Mouse (Mus musculus) kidney, embryonic 14.5 days (tissue): ENCODE measurements around the gene Taok1. TPM values are rescaled to one million over a fixed set of nuclear protein-coding genes. Genes with fewer than 3 reads are reported as not detected.
A peak's percentile ranks its signal among the peaks of the same experiment; 100 is the strongest.

ENCODE experiments used
- ATAC-seq: fragments of 200-750 bp; cut with Nextera tagmentation; 2 replicates; pipeline ENCODE4 v1.8.0; 2017; ENCODE audit warnings: moderate number of reproducible peaks, mild to moderate bottlenecking, moderate TSS enrichment, moderate library complexity; ENCODE audit not compliant: low FRiP score, low TSS enrichment
- H3K27ac ChIP-seq: fragments of 300-500 bp; sonication (generic); 2 replicates; pipeline ENCODE4 v1.5.1; 2014; ENCODE audit warnings: low read depth, mild to moderate bottlenecking, low read length, moderate library complexity, mixed read lengths
- H3K27me3 ChIP-seq: fragments of 300-500 bp; sonication (generic); 2 replicates; pipeline ENCODE4 v1.6.1; 2014; ENCODE audit warnings: mild to moderate bottlenecking, low read length; ENCODE audit not compliant: control insufficient read depth, insufficient read depth
- H3K36me3 ChIP-seq: fragments of 300-500 bp; sonication (generic); 2 replicates; pipeline ENCODE4 v1.6.1; 2014; ENCODE audit warnings: low read length, mixed read lengths; ENCODE audit not compliant: control insufficient read depth, insufficient read depth
- H3K4me1 ChIP-seq: fragments of 300-500 bp; sonication (generic); 2 replicates; pipeline ENCODE4 v1.6.1; 2014; ENCODE audit warnings: low read length, mixed read lengths; ENCODE audit not compliant: control insufficient read depth, insufficient read depth
- H3K4me2 ChIP-seq: fragments of 300-500 bp; sonication (generic); replicated peaks from 2 replicates; pipeline ENCODE4 v1.6.1; 2014; ENCODE audit warnings: low read depth, mild to moderate bottlenecking, low read length
- H3K4me3 ChIP-seq: fragments of 300-500 bp; sonication (generic); 2 replicates; pipeline ENCODE4 v1.5.1; 2014; ENCODE audit warnings: mild to moderate bottlenecking, low read length
- H3K9ac ChIP-seq: fragments of 300-500 bp; sonication (generic); 2 replicates; pipeline ENCODE4 v1.6.1; 2014; ENCODE audit warnings: low read depth, mild to moderate bottlenecking, low read length, moderate library complexity
- H3K9me3 ChIP-seq: fragments of 300-500 bp; sonication (generic); 2 replicates; pipeline ENCODE4 v1.6.1; 2016; ENCODE audit warnings: low read length; ENCODE audit not compliant: control insufficient read depth
- WGBS: fragments of 180-500 bp; shearing (Covaris S2); extraction: QIAGEN DNeasy Blood & Tissue Kit; methylation state at CpG from one replicate; pipeline ENCODE4 v1.1.7; 2014; 5-methylcytosine and 5-hydroxymethylcytosine counted together
- polyA plus RNA-seq: library from polyadenylated mRNA; unstranded; fragments of >200 nt; fragmentation: Nextera tagmentation; extraction: Ambion mirVana; gene quantifications from 2 replicates; pipeline ENCODE4 v1.2.1, GENCODE M21; 2014

Gene Taok1
- polyA plus RNA-seq, 1 experiment from 2014 or later, result 23.7 TPM

- no peak overlapping the region for H3K4me2 ChIP-seq
- no peak overlapping the region for H3K9ac ChIP-seq
- no peaks in the 10 kb centered on the region for H3K9me3 ChIP-seq
- no peaks in the 10 kb centered on the region for H3K4me1 ChIP-seq
- no peaks in the 10 kb centered on the region for H3K27me3 ChIP-seq
- H3K4me3 ChIP-seq, result no peak overlapping the region
- ATAC-seq, result no peak
- WGBS, result 75% methylated on average over 3 of the region's 3 CpGs
- no peaks in the 10 kb centered on the region for H3K36me3 ChIP-seq
- no peak overlapping the region for H3K27ac ChIP-seq
Measured at GRCm38 (mm10) chr11:77525804-77526486, 81.7 kb downstream of the Taok1 start.

GRCm38 (mm10) chr11:77520601-77521529 is 86.8 kb downstream of the Taok1 start:
- Histone ChIP-seq H3K27me3 (peaks cover 13% of the 10 kb centered on the region), H3K4me3 (no peak overlapping the region), H3K9ac (no peak overlapping the region), H3K4me1 (peaks cover 4% of the 10 kb centered on the region; the same call in 1 of the 2 replicates), H3K4me2 (no peak overlapping the region), H3K36me3 (no peaks in the 10 kb centered on the region), H3K27ac (no peak overlapping the region), H3K9me3 (no peaks in the 10 kb centered on the region)
- 56% methylated on average over 5 of the region's 5 CpGs for WGBS
- ATAC-seq, result no peak

GRCm38 (mm10) chr11:77519043-77519442 is 88.6 kb downstream of the Taok1 start, which contains the start of gene Gm10392:
Gm10392 (minus strand) TSS chr11:77519198.
- H3K9me3 ChIP-seq, result no peaks in the 10 kb centered on the region
- peaks cover 19% of the 10 kb centered on the region; the same call in 1 of the 2 replicates for H3K4me1 ChIP-seq
- 71% methylated on average over 5 of the region's 5 CpGs for WGBS
- H3K4me3 ChIP-seq, result no peak within 1 kb of the TSS
- H3K36me3 ChIP-seq, result no peaks in the 10 kb centered on the region
- peaks cover 27% of the 10 kb centered on the region for H3K27me3 ChIP-seq
- no peak within 1 kb of the TSS for H3K27ac ChIP-seq
- H3K4me2 ChIP-seq, result no peak within 1 kb of the TSS
- H3K9ac ChIP-seq, result no peak within 1 kb of the TSS
- no peak for ATAC-seq

- Histone ChIP-seq H3K27ac (no peak overlapping the region), H3K4me3 (no peak overlapping the region), H3K36me3 (no peaks in the 10 kb centered on the region), H3K9me3 (no peaks in the 10 kb centered on the region), H3K9ac (no peak overlapping the region), H3K27me3 (peaks cover 27% of the 10 kb centered on the region), H3K4me2 (no peak overlapping the region), H3K4me1 (peaks cover 19% of the 10 kb centered on the region; the same call in 1 of the 2 replicates)
- no peak for ATAC-seq
- WGBS, result 76% methylated on average over 27 of the region's 27 CpGs
Measured at GRCm38 (mm10) chr11:77518051-77518798, 89.4 kb downstream of the Taok1 start.

GRCm38 (mm10) chr11:77516553-77517425 is 90.8 kb downstream of the Taok1 start:
- peaks cover 23% of the 10 kb centered on the region for H3K4me1 ChIP-seq
- no peak overlapping the region for H3K27ac ChIP-seq
- no peak overlapping the region for H3K4me2 ChIP-seq
- no peak for ATAC-seq
- no peaks in the 10 kb centered on the region for H3K36me3 ChIP-seq
- peaks cover 27% of the 10 kb centered on the region for H3K27me3 ChIP-seq
- whole genome bisulfite sequencing, result 51% methylated on average over 5 of the region's 5 CpGs
- H3K9me3 ChIP-seq, result no peaks in the 10 kb centered on the region
- H3K9ac ChIP-seq, result no peak overlapping the region
- H3K4me3 ChIP-seq, result no peak overlapping the region

GRCm38 (mm10) chr11:77515637-77516552 is 91.7 kb downstream of the Taok1 start, which contains the start of gene Trp53i13:
Trp53i13 (minus strand) TSS chr11:77515980.
- Histone ChIP-seq H3K4me1 (peaks cover 23% of the 10 kb centered on the region), H3K27ac (0 out of 2 replicates have a peak within 1 kb of the TSS, but pooled peaks have one; percentile 1), H3K4me2 (peak within 1 kb of the TSS; percentile 87), H3K4me3 (peak within 1 kb of the TSS; percentile 42), H3K36me3 (no peaks in the 10 kb centered on the region), H3K9ac (peak within 1 kb of the TSS; percentile 58), H3K9me3 (no peaks in the 10 kb centered on the region), H3K27me3 (peaks cover 27% of the 10 kb centered on the region)
- 7% methylated on average over 39 of the region's 39 CpGs for WGBS
- 0 out of 2 replicates have a peak, but pooled peaks have one; percentile 0 for ATAC-seq

GRCm38 (mm10) chr11:77514832-77515636 is 92.6 kb downstream of the Taok1 start, which contains the start of gene Abhd15:
Abhd15 (plus strand) TSS chr11:77515121.
- Histone ChIP-seq H3K9ac (peak within 1 kb of the TSS; percentile 58), H3K4me3 (peak within 1 kb of the TSS; percentile 50), H3K27ac (0 out of 2 replicates have a peak within 1 kb of the TSS, but pooled peaks have one; percentile 1), H3K9me3 (no peaks in the 10 kb centered on the region), H3K27me3 (peaks cover 27% of the 10 kb centered on the region), H3K4me2 (peak within 1 kb of the TSS; percentile 87), H3K36me3 (no peaks in the 10 kb centered on the region), H3K4me1 (peaks cover 23% of the 10 kb centered on the region)
- under 1% methylated on average over 63 of the region's 72 CpGs for WGBS
- ATAC-seq, result peak; percentile 58
